Comparison of ENCODE assay signal across 15 mouse cellular contexts in the genomic region with DNA sequence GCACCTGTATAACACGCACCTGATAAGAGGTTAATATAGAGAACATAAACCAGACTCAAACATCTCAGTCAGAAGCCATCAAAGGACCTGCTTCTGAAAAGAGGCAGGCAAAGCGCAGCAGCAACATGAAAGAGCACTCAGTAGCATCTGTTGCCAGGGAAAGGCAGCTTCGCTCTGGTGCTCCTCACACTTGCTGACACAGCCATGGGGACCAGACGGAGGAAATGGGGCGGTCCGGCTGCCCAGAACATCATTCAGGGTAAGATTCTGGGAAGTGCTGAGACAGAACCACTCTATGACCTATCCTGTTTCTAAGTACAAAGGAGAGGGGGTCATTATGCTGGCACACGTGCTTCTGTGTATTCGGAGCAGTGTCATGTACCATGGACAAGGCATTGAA.
"Had no signal": no experiment of that assay in that cellular context is flagged by ENCODE, and none has a peak within 500 bp of the region (broad histone marks: within the 10 kb centered on the region; RNA-seq: fewer than 3 reads in every experiment).

No protein-coding gene starts in this region.

- H3K4me1 ChIP-seq: lung, embryonic 15.5 days; midbrain, embryonic 12.5 days had no signal

- H3K4me2 ChIP-seq: limb, embryonic 12.5 days; liver, embryonic 13.5 days; lung, embryonic 15.5 days; midbrain, embryonic 12.5 days; neural tube, embryonic 13.5 days had no signal

- H3K4me3 ChIP-seq: layer of hippocampus, adult 2 months; limb, embryonic 12.5 days; liver, embryonic 13.5 days; lung, embryonic 15.5 days; megakaryocyte, embryonic 14.5 days; midbrain, embryonic 12.5 days; neural tube, embryonic 13.5 days had no signal

- DNase-seq: kidney, postnatal 4 days; liver; liver, embryonic 13.5 days; liver, postnatal 0 days; lung, postnatal 14 days had no signal

- H3K27ac ChIP-seq: layer of hippocampus, adult 2 months; limb, embryonic 12.5 days; liver, embryonic 13.5 days; lung, embryonic 15.5 days; macrophage; midbrain, embryonic 12.5 days; neural tube, embryonic 13.5 days; stomach, postnatal 0 days had no signal

- H3K27me3 ChIP-seq: limb, embryonic 12.5 days; liver, embryonic 13.5 days; lung, embryonic 15.5 days; midbrain, embryonic 12.5 days; neural tube, embryonic 13.5 days had no signal

- ATAC-seq: inflammation-experienced regulatory T-cells, adult 6 months; intestine, postnatal 0 days; liver, postnatal 0 days had no signal

- H3K9ac ChIP-seq: limb, embryonic 12.5 days; liver, embryonic 13.5 days; liver, postnatal 0 days; lung, embryonic 15.5 days; midbrain, embryonic 12.5 days; neural tube, embryonic 13.5 days had no signal

- H3K36me3 ChIP-seq: limb, embryonic 12.5 days; liver, embryonic 13.5 days; lung, embryonic 15.5 days; midbrain, embryonic 12.5 days; neural tube, embryonic 13.5 days had no signal

- H3K9me3 ChIP-seq: liver, embryonic 13.5 days; lung, embryonic 15.5 days had no signal
